Mouse (Mus musculus) kidney, adult 11 months (tissue): ENCODE results near the gene Cryaa.
A peak's percentile ranks its signal among the peaks of the same experiment; 100 is the strongest.

ENCODE experiments used
- DNase-seq: peaks from one replicate; pipeline ENCODE4 v3.0.0; 2022

Cryaa gene

DNA sequence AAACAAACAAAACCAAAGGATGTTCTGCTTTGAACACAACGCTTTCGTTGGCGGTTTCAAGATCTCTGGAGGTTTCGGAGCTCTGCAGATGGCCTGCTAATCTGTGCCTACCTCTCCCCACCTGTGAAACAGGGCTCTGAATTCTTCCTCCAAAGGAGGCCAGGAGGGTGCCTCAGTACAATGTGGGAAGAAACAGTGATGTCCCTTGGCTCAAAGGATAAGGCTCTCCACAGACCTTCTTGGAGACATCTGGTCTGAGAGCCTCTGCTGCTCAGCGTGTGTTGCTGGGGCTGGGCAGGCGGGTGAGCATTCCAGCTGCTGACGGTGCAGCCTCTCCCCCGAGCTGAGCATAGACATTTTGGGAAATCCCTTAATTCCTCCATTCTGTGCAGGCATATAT lies at the start of gene Cryaa:
TSS of gene Cryaa (plus strand) at position 301 of the 400 bp plus-strand sequence.
- DNase-seq = no peak

- no peak for DNase-seq
These were observed 49.6 kb upstream of the Cryaa start for GRCm38 (mm10) chr17:31627961-31628360.

- peak; percentile 39 for DNase-seq
These were observed 46.4 kb upstream of the Cryaa start for GRCm38 (mm10) chr17:31631081-31631800.

DNA sequence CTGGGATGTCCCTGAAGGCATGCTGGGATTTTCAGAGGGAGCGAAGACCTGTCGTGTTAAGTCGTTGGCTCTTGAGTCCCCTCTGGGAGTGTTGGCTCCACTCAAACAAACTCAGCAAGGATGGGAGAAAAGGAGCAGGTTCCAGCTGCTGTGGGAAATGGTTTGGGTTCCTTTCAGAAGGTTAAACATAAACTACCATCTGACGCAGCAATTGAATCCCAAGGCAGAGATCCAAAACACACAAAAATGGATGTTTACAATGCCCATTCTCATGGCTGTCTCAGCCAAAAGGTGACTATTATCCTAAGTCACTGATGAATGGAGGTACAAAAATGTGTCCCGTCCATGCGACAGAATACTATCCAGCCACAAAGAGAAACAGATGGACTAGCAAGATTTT lies 44.6 kb upstream of the Cryaa start:
- DNase-seq = peak; percentile 50

GRCm38 (mm10) chr17:31634896-31635295 lies 42.7 kb upstream of the Cryaa start:
- no peak for DNase-seq

- peak; percentile 34 for DNase-seq
These were observed 41.8 kb upstream of the Cryaa start for GRCm38 (mm10) chr17:31635781-31636180.

DNA sequence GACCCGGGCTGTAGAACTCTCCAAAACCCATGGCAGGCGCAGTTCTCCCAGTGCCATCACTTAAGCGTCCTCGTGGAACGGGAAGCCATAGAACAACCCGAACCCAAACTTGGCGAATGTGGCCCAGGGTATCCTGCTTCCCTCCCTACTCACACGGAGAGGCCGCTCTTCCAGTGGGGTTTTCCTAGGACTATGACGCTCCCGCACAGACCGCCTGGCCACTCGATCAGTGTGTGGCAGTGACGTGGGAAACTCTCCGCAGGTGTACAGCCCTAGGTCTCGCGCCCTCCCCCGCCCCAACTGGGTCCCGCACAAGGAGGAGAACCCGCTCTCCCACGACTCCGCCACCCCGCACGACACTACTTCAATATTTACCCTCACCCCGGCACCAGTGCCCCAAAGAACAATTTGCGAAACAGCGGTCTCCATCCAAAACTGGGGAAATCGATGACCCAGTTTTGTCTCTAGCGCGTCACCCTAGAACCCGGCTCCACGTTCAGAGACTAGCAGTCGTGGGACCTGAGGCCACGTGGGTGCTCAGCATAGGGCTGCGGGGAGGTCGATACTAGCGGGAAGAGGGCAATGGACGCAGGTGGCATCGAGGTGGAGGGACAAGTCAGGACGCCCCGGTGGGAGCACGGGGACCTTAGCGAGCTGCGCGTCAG lies 41.2 kb upstream of the Cryaa start:
- DNase-seq = no peak

GRCm38 (mm10) chr17:31636942-31637811 lies 40.4 kb upstream of the Cryaa start, which contains the start of gene Cbs:
Cbs (minus strand) TSS chr17:31637238.
- peak; percentile 91 for DNase-seq

- no peak for DNase-seq
These were observed 39.6 kb upstream of the Cryaa start for GRCm38 (mm10) chr17:31637866-31638570.

GRCm38 (mm10) chr17:31639651-31640050 lies 38.0 kb upstream of the Cryaa start:
- DNase-seq = no peak

DNA sequence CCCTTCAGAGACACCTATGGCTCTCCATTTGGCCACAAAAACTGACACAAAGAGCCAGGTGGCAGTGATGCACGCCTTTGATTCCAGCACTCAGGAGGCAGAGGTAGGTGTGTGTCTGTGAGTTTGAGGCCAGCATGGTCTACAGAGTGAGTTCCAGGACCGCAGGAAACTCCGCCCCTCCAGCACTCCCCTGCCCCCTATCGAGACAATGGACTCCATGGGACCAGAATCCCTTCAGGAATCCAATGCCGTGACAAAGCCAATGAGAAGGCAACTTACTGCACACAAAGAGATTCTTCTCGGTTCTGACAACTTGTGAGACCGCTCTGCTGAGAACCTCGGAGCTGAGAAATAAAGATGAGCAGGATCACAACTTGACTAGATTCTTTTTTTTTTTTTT lies 35.3 kb upstream of the Cryaa start:
- no peak for DNase-seq

- no peak for DNase-seq
These were observed 34.7 kb upstream of the Cryaa start for GRCm38 (mm10) chr17:31642913-31643312.

- no peak for DNase-seq
These were observed 31.2 kb upstream of the Cryaa start for GRCm38 (mm10) chr17:31646199-31647002.

- DNase-seq = no peak
These were observed 25.5 kb upstream of the Cryaa start for GRCm38 (mm10) chr17:31652152-31652551.

DNA sequence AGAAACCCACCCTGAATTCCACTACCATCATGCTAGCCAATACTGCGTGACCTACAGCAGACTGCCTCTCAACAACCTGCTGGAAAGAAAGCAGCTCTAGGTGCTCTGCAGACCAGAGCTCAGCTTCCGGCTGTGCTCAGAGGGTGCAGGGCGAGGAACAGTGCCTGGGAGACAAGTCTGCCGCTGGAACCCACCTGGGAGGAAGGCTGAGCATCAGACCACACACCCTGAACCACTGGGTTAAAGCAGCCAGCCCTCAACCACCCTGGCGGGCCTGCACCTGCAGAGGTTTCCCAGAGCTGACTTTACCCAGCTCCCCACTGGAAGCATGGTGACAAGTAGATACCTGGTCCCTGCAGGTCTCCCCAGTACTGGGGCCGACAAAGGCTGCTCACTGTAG lies 24.3 kb upstream of the Cryaa start:
- DNase-seq = no peak

- peak; percentile 61 for DNase-seq
These were observed 22.2 kb upstream of the Cryaa start for GRCm38 (mm10) chr17:31655366-31655765.

- no peak for DNase-seq
These were observed 20.9 kb upstream of the Cryaa start for GRCm38 (mm10) chr17:31656682-31657081.

GRCm38 (mm10) chr17:31657141-31657983 lies 20.2 kb upstream of the Cryaa start:
- DNase-seq = no peak

GRCm38 (mm10) chr17:31658136-31658467 lies 19.5 kb upstream of the Cryaa start:
- DNase-seq = no peak

DNA sequence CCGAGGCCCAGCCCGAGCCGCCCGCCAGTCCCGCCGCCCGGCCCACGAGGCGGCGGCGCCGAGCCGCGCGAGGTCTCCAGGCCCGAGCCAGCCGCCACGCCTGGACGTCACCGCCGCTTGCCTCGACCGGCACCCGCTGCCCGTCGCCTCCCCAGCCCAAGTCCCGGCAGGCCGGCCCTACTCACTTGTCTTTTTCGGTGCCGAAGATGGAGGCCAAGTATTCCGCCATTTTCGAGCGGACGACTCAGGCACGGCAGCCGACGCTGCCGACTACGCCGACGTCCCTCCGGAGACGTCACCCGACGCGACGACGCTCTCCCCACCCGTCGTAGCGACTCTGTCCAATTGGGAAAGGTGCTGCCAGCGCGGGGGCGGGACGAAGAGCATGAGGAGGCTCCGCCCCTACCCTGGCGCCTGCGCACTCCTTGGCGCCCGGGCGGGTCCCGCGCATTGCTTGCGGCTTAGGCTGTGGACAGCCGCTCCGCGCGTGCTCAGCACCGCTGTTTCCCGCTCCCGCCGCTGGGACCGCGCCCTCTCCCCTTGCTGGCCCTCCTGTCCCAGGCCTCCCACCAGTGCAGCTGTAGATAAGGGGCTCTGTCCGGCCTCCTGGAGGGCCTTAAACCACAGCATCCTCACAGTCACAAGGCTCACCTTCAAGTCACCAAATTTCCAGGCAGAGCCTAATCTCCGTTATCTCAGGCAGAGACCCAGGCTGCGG lies 19.0 kb upstream of the Cryaa start, which contains the start of gene U2af1:
TSS of gene U2af1 (minus strand) at position 425 of the 718 bp plus-strand sequence.
- DNase-seq = peak; percentile 97
